Mouse (Mus musculus): Measurements from ENCODE around the gene Sh3bp4.

Gene Sh3bp4

GRCm38 (mm10) chr1:89127163-89127562, 56.9 kb downstream of the Sh3bp4 start:
- DNase-seq (ENCODE audit: low read depth, low spot score): peak; percentile 45

DNA sequence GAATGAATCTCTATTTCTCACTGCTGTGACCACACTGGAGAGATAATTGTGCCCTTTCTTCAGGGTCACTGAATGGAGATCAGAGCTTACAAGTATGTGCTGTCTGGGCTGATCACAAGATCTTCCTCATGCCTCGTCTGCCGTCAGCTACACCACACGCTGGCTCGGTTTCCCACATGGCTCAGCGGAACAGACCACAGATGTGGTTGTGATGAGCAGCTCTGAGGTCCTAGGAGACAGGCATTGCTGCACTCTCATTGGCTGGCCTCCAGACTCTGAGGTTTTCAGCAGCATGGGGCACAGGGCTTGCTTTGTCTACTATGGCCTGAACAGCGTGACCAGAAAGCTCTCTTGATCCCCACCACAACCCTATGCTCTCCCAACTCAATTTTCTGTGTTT, 60.2 kb downstream of the Sh3bp4 start:
- no peak for DNase-seq (ENCODE audit: low read depth, low spot score)

GRCm38 (mm10) chr1:89131018-89131540, 60.9 kb downstream of the Sh3bp4 start:
- peak; percentile 88 for DNase-seq (ENCODE audit: low read depth, low spot score)

- DNase-seq (ENCODE audit: low read depth, low spot score): peak; percentile 55
Observed at GRCm38 (mm10) chr1:89131707-89132106, 61.5 kb downstream of the Sh3bp4 start.

- DNase-seq (ENCODE audit: low read depth, low spot score): peak; percentile 40
Observed at GRCm38 (mm10) chr1:89133266-89133665, 63.1 kb downstream of the Sh3bp4 start.

DNA sequence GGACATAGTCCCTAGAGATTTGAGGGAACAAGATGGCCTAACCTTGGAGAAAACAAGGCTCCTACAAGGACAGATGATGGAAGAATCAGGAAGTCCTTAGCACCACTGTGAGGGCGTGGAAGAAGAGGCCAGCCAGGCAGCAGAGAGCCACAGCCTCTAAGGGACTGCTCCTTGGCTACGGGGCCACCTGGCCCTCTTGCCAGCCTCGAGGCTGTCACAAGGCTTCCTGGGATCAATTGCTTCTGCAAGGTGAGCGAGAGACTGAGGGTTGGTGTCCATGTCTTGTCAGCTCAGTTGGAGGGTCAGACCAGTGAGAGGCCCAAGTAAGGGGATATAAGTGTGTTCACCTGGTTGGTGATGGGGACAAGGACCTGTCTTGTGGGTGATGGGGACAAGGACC, 63.5 kb downstream of the Sh3bp4 start:
- no peak for DNase-seq (ENCODE audit: low read depth, low spot score)

DNA sequence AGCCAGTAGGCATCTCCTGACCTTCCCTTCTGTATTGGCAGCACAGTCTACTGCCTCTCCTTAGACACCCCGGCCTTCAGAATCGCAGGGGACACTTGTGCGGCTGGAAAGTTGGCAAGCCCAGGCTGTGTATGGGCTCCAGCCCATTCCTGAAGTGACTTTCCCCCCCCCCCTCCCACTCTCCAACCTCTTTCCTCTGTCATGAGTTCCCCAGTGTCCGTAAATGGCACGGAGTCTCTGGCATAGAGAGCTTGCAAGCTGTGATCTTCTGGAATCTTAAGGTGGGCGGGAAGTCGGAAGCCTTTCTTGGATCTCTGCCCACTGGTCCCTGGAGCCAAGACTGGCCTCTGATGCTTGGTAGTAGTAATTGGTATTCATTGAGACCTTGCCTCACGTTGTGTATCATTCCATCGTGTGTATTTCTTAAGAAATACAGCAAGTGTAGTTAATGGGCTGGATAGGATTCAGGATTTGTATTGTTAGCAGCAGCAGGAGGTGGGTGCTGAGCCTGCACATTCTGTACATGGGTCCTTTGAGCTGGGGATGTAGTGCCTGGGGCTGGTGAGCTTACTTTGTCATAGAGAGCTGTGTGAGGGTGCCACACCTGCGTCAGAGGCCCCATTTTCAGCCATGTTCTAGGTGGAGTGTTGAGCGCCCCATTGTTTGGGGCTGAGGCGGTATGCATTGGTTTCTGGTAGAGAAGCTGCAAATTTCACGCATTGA, 66.0 kb downstream of the Sh3bp4 start:
- no peak for DNase-seq (ENCODE audit: low read depth, low spot score)

DNA sequence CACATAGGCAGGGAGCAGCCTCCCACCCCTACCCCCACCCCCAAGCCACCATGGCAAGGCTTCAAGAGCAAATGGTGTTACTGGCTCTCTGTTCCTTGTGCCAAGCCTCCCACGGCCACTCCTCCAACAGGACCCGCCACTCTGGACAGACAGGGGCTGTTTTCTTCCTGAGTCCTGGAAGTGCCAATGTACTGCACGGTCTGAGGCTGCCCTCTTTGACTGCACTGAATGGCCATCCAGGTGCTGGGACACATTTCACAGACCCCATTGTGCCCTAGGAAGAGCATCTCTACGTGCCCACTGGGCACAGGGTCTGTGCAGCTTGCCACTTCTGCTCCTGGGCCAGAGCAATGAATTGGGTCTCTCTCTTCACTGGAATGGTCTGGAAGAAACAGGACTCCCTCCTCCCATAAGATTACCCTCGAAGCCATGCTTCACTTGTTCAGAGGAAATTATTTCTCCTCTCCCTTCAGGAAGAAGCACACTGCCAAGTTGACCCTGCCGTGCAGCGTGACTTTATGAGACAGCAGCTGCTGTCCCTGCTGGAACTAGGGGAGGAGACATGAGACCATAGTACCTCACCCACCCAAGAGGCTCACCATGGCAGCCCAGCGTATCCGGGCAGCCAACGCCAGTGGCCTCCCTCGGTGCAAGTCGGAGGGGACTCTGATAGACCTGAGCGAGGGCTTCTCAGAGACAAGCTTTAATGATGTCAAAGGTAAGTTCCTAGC, 67.0 kb downstream of the Sh3bp4 start:
- DNase-seq (ENCODE audit: low read depth, low spot score): no peak

DNA sequence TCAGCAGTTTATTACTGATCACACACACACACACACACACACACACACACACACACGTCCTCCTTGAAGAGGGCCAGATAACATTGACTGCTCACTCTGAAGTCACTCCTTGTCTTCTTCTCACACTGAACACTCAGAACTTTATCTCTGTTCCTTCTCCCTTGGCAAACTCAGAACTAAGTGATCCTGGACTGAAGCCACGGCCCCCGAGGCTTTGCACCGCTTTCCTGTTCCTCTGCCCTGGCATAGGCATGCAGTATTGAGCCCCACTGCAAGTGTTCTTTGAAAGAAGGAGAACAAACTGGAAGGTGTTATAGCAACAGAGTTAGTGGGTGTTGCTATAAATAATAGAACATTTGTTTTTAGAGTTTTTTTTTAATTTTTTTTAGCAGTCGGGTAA, 68.1 kb downstream of the Sh3bp4 start:
- DNase-seq (ENCODE audit: low read depth, low spot score): no peak

DNA sequence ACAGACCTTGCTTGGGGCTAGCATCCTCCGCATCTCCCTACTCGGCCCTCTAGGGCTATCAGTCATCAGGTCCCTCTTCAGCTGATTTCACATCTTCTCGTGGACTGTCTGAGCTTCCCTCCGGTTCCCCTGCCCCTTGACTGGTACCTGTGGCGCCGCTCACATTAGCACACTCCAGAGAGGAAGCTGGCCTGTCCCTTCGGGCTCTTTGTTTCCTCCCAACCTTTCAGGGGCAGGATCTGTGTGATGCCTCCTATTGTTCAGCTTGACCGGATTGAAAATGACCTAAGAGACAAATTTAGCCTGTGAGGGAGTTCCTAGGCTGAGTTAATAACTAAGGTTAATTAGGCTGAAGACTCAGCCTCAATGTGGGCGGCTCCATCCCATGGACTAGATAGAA, 69.9 kb downstream of the Sh3bp4 start:
- no peak for DNase-seq (ENCODE audit: low read depth, low spot score)

DNA sequence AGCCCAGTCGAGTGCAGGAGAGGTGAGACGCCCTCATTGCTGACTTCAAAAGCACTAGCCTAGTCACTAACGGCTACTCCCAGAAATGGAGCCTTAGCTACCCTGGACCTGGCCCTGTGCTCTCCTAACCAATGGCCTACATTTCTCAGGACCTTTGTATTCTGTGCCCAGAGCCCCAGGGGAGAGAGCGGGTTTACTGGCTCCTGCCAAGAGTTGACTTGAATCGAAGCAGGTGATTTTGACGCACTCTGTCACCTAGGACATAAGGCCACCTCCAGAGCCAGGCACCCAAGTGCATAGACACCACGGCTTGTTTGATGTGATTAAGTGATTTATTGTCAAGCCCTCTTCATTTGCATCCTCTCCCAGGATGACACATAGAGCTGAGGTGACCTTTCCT, 80.9 kb downstream of the Sh3bp4 start:
- no peak for DNase-seq (ENCODE audit: low read depth, low spot score)

GRCm38 (mm10) chr1:89152576-89152975, 82.4 kb downstream of the Sh3bp4 start:
- no peak for DNase-seq (ENCODE audit: low read depth, low spot score)

DNA sequence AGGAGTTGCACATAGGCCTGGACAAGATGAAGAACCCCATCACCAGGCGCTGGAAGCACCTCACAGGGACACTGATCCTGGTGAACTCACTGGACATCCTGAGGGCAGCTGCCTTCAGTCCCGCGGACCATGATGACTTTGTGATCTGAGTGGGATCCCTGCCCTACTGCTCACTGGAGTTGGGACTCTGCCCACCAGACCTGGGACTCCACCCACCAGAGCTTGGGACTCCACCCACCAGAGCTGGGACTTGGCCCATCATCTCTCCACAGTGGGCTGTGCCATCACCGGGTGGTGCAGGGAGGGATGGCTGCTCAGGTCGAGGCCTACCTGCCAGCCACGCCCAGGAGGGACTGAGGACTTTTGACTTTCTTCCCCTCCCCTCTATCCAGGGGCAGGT, 83.0 kb downstream of the Sh3bp4 start:
- peak; percentile 49 for DNase-seq (ENCODE audit: low read depth, low spot score)

- DNase-seq (ENCODE audit: low read depth, low spot score): no peak
Observed at GRCm38 (mm10) chr1:89163483-89163882, 93.3 kb downstream of the Sh3bp4 start.

DNA sequence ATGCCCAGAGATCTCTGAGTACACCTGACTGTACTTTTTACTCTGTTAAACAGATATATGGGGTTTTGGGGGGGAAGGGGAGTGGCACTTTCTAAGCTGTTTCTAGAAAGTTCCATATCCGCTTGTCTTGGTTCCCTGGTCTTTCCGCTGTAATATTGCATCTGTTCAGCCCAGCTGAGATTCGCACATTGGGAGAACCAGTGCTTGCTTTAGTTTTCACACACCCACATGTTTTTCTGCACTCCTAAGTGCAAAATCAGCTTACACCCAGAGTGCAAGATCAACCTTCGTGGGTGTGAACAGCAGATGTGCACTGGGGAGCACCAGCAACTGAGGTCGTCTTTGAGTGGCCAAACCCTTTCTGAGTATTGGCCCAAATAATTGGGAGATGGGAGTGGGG, 94.1 kb downstream of the Sh3bp4 start:
- DNase-seq (ENCODE audit: low read depth, low spot score): no peak

GRCm38 (mm10) chr1:89164685-89165084, 94.5 kb downstream of the Sh3bp4 start:
- no peak for DNase-seq (ENCODE audit: low read depth, low spot score)

DNA sequence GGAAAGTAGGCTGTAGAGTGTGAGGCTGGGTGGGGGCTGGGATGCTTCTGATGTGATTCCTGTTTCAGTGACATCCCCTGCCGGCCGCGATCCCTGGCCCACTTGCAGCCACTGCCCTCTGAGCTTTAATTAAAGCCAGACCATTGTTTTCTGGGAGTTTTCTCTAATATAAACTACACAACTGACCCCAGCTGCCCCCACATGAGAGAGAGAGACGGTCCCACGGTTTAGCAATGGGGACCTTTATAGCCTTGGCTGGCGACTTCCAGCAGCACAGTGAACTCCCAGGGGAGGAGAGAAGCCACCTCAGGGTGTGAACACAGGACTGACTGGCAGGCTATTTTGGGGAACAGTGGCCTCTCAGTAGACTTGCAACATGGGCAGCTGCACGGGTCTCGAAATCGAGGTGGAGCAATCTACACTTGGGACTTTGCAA, 96.6 kb downstream of the Sh3bp4 start:
- no peak for DNase-seq (ENCODE audit: low read depth, low spot score)

DNA sequence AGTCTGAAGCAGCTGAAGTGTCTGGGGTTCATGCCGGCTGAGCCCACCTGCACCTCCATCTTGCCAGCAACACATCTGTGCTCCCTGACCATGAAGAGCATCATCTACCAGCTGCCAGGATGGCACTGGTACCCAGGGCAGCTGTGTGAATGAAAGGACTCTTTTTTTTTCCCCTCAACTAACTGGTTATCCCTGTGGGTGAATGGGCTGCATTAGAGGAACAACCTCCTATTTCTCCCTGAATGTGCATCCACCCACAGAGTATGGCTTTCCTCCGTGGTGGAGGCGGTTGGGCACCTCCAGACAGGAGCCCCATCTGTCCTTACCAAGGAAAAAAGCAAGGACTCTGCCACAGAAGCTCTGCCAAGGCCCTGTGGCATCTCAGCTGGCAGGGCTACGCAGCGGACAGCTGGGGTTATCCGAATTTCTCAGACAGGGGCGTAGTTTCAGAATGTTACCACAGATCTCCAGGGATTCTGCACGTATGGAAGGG, 101.1 kb downstream of the Sh3bp4 start:
- no peak for DNase-seq (ENCODE audit: low read depth, low spot score)

GRCm38 (mm10) chr1:89174621-89175020, 104.4 kb downstream of the Sh3bp4 start:
- DNase-seq (ENCODE audit: low read depth, low spot score): no peak

GRCm38 (mm10) chr1:89175355-89175754, 105.1 kb downstream of the Sh3bp4 start:
- DNase-seq (ENCODE audit: low read depth, low spot score): peak; percentile 55

GRCm38 (mm10) chr1:89183261-89183831, 113.1 kb downstream of the Sh3bp4 start:
- DNase-seq (ENCODE audit: low read depth, low spot score): peak; percentile 84

DNA sequence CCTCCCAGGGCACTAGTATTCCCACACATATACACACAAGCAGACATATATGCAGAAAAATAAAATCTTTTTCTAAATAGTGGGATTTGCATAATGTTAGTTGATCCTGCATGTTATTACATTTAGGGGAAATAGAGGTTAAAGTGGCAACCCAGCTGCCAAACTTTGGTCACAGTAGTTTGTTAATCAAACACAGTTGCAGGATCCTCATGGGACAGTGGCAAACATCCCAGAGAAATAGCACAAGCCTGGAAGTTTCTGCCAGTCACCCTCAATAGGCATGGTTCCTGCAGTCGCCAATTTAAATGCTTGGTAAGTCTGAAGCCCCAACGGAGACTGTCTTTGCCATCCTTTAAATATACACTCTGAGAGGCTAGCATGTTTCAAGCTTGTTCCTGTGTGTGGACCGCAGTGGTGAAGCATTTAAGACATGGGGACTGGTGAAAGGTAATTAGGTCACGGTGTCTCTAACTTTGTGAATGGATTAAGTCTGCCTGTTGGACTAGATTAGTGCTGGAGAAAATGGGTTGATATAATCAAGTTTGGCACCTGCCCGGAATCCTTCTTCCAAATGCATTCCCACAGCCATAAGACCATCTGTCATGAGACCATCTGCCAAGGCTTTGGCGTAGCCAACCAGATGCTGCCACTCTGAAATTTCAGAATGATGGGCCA, 114.0 kb downstream of the Sh3bp4 start:
- DNase-seq (ENCODE audit: low read depth, low spot score): no peak
